Mouse (Mus musculus): ENCODE measurements at regions not wholly inside any gene's neighbourhood (a gene's known extent, or its start where the extent isn't known, plus 50 kb on each side); places are given as distances from the start of the nearest gene placed in this dataset.
A peak's percentile ranks its signal among the peaks of the same experiment; 100 is the strongest.

DNA sequence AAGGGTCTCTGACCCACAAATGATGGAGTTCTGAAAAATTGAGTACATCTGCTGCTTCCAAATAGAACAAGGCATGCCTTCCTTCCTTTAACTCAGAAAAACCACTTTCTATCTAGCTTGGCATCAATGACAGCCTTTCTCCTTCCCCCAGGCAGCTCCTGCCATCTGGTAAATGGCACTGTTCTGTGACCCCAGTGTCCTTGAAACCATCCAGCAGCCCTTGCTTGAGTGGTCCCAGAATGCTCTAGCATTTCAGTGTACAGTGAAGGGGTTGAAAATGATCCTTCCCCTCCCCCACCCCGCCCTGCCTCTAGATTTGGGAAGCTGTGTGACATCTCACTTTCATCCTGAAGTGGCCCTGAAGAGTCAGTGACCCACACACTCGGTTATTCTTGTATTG lies 152.3 kb downstream of the Gm9817 start:
- Histone ChIP-seq H3K27ac (no peak overlapping the region), H3K36me3 (replicated peaks) (no peaks in the 10 kb centered on the region), H3K4me2 (no peak overlapping the region), H3K9me3 (no peaks in the 10 kb centered on the region), H3K27me3 (peaks cover 2% of the 10 kb centered on the region), H3K4me3 (replicated peaks) (no peak overlapping the region), H3K4me1 (no peaks in the 10 kb centered on the region; the same call in 1 of the 2 replicates), H3K9ac (no peak overlapping the region)
- ATAC-seq (ENCODE audit: low FRiP score): no peak
- WGBS: 74% methylated on average over 2 of the region's 2 CpGs

DNA sequence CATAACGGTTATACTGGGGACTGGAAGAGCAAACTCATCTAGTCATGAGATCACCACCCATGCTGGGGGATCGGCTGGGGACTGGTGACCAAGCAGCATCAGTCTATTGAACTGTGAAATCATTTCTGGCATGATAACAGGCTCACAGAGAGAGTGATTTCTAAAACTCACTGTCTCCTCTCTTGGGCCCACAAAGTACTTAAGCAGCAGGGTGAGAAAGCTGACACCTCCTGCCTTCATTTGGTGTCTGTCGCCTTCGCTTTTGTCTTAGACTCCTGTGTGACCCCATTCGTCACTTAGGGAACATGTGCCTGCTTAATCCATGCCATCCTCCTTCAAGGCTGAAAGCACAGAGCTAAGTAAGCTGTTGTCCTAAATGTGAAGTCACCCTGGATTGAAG lies 154.3 kb upstream of the Mylip start:
- peaks cover 3% of the 10 kb centered on the region; the same call in 1 of the 2 replicates for H3K27me3 ChIP-seq
- no peaks in the 10 kb centered on the region for H3K9me3 ChIP-seq
- ATAC-seq (ENCODE audit: low FRiP score): no peak
- H3K36me3 ChIP-seq (replicated peaks): no peaks in the 10 kb centered on the region
- no peak overlapping the region for H3K9ac ChIP-seq
- H3K27ac ChIP-seq: no peak overlapping the region
- no peak overlapping the region for H3K4me2 ChIP-seq
- 61% methylated on average over 5 of the region's 5 CpGs for WGBS
- H3K4me1 ChIP-seq: peaks cover 5% of the 10 kb centered on the region
- H3K4me3 ChIP-seq (replicated peaks): no peak overlapping the region

DNA sequence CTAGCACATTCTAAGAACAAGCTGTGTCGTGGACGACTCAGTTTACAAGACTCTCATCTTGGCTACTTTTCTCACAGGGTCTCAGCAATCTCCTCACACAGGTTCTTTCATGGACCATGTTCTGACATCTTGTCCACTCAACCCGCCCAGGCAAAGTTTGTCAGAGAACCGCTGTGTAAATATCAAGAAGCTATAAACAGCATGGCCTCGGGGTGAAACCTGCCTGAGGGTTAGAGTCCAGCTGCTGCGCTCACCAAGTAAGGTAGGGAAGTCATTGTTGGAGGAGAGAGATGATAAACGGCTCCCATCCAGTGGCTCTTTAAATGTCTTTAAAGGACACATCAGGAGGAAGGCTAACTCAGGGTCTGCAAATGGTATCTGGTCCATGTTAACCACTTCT lies 151.3 kb upstream of the Mylip start:
- no peak for ATAC-seq (ENCODE audit: low FRiP score)
- Histone ChIP-seq H3K4me1 (peaks cover 7% of the 10 kb centered on the region), H3K9ac (no peak overlapping the region), H3K4me3 (replicated peaks) (no peak overlapping the region), H3K27me3 (peaks cover 3% of the 10 kb centered on the region; the same call in 1 of the 2 replicates), H3K36me3 (replicated peaks) (no peaks in the 10 kb centered on the region), H3K27ac (no peak overlapping the region), H3K4me2 (no peak overlapping the region), H3K9me3 (no peaks in the 10 kb centered on the region)
- 91% methylated on average over 7 of the region's 7 CpGs for WGBS

DNA sequence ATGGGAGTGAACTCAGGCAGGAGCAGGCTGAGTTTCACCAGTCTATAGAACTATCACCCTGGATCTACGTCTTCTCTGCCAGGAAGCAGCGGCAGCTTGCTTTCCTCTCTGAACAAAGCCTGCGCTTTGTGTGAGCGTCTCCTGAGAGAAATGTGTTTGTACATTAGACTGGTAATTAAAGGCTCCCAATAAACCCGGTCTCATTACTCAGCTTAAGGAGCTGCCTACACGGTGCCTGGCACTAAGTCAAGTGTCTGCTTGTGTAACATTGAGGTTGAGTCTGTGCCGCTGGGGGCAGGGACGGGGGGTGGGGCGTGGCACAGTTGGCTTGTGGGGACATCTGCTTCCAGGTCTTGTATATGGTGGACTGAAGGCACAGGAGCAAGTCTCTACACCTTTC lies 150.4 kb upstream of the Mylip start:
- no peak overlapping the region for H3K4me2 ChIP-seq
- ATAC-seq (ENCODE audit: low FRiP score): peak; percentile 57; the same call in 1 of the 2 replicates
- H3K9me3 ChIP-seq: no peaks in the 10 kb centered on the region
- H3K27me3 ChIP-seq: peaks cover 3% of the 10 kb centered on the region; the same call in 1 of the 2 replicates
- H3K4me1 ChIP-seq: peaks cover 7% of the 10 kb centered on the region
- H3K9ac ChIP-seq: no peak overlapping the region
- 0 out of 2 replicates have a peak overlapping the region, but pooled peaks have one; percentile 32 for H3K27ac ChIP-seq
- H3K4me3 ChIP-seq (replicated peaks): no peak overlapping the region
- WGBS: 57% methylated on average over 9 of the region's 9 CpGs
- no peaks in the 10 kb centered on the region for H3K36me3 ChIP-seq (replicated peaks)

DNA sequence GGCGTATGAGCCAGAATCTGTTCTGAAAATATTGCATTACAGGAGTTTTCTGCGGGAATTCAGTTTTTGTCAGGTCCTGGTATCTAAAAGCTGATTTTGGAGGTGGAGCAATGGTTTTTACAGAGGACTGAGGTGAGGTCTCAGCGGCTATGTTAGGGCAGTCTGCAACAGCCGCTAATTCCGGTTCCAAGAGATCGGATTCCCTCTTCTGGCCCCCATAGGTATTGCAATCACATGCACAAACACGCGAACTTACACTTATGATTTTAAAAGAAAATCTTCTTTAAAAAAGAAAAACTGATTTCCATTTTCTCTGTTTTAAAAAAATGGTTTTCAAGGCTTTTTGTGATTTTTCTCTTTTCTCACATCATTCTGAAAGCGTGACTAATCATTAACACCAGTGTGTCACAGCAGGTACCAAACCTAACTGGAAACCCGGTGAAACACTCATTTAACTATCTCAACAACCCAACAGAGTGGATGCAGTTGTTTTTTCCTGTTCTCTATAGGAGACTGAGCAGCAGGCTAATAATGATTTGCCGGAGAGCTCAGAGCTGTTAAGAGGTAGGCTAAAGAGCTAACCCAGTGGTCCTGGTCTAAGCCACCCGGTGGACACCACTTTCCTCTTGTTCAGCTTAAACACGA lies 149.4 kb upstream of the Mylip start:
- ATAC-seq (ENCODE audit: low FRiP score): no peak
- H3K9me3 ChIP-seq: no peaks in the 10 kb centered on the region
- no peak overlapping the region for H3K4me3 ChIP-seq (replicated peaks)
- H3K9ac ChIP-seq: no peak overlapping the region
- peaks cover 9% of the 10 kb centered on the region for H3K4me1 ChIP-seq
- H3K4me2 ChIP-seq: no peak overlapping the region
- H3K27ac ChIP-seq: no peak overlapping the region
- 0 out of 2 replicates have a peak, but pooled peaks cover 3% of the 10 kb centered on the region for H3K27me3 ChIP-seq
- no peaks in the 10 kb centered on the region for H3K36me3 ChIP-seq (replicated peaks)
- 82% methylated on average over 13 of the region's 13 CpGs for WGBS

DNA sequence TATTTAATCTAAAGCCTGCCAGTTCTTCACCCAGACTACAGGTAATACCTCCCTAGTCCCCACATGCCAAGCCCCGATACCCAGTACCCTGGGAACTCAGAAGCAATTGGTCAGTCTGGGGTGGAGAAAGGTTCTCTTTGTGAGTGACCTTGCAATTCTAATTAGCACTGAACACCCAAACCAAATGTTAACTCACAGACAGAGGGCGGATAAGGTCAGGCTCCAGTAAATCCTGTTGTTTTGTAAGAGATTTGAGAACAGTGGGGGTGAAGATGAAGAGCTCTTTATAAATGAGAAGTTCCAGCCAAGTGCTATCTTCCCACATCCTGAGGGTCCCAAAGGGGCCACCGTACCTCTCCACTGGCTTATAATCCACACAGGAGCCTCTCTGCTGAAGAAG lies 147.3 kb upstream of the Mylip start:
- Histone ChIP-seq H3K4me2 (no peak overlapping the region), H3K36me3 (replicated peaks) (no peaks in the 10 kb centered on the region), H3K4me3 (replicated peaks) (no peak overlapping the region), H3K9me3 (no peaks in the 10 kb centered on the region), H3K27me3 (0 out of 2 replicates have a peak, but pooled peaks cover 3% of the 10 kb centered on the region), H3K9ac (no peak overlapping the region), H3K27ac (no peak overlapping the region), H3K4me1 (peaks cover 10% of the 10 kb centered on the region; the same call in 1 of the 2 replicates)
- ATAC-seq (ENCODE audit: low FRiP score): no peak
- 40% methylated on average over 3 of the region's 3 CpGs for WGBS

DNA sequence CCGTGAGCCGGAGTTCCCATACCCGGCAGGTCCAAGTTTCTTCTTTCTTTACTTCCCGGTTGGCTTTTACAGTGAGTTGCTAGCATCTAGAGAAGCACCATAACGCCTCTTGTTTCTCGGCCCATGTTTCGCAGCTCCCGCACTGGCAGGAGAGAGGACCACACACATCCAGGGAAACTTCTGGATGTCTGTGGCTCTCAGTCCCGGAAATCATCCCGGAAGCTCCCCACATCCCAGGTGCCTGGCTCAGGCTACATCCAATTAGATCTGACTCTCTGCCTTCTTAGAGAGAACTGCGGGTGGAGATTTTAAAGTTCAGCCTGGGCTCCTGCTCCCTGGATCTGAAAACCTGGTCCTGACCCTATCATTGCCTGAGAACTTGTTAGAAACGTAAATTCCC lies 146.8 kb upstream of the Mylip start:
- Histone ChIP-seq H3K9ac (no peak overlapping the region), H3K27me3 (no peaks in the 10 kb centered on the region), H3K9me3 (no peaks in the 10 kb centered on the region), H3K27ac (no peak overlapping the region), H3K4me1 (peaks cover 10% of the 10 kb centered on the region; the same call in 1 of the 2 replicates), H3K4me2 (no peak overlapping the region), H3K4me3 (replicated peaks) (no peak overlapping the region), H3K36me3 (replicated peaks) (no peaks in the 10 kb centered on the region)
- ATAC-seq (ENCODE audit: low FRiP score): no peak
- WGBS: 79% methylated on average over 12 of the region's 12 CpGs

DNA sequence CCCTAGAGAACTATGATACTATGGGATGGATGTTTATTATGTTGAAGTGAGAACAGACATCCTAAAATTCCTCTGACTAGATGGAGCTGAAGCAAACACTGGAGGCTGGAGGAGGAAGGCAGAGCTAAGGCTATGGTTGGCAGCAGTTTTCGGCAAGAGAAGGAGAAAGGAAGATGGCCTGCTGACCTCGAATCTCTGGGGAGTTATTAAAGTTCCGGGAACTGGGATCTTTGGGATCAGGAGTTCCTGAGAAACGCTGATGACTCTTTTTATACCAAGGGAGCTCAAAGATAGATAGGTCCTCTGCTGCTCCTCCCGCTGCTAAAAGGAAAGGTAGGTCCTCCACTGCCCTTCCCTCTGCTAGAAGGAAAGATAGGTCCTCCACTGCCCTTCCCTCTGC lies 143.9 kb upstream of the Mylip start:
- peaks cover 12% of the 10 kb centered on the region for H3K4me1 ChIP-seq
- 75% methylated on average over 5 of the region's 5 CpGs for WGBS
- no peak overlapping the region for H3K4me2 ChIP-seq
- no peaks in the 10 kb centered on the region for H3K27me3 ChIP-seq
- H3K36me3 ChIP-seq (replicated peaks): no peaks in the 10 kb centered on the region
- H3K9me3 ChIP-seq: no peaks in the 10 kb centered on the region
- no peak for ATAC-seq (ENCODE audit: low FRiP score)
- H3K9ac ChIP-seq: no peak overlapping the region
- H3K27ac ChIP-seq: no peak overlapping the region
- H3K4me3 ChIP-seq (replicated peaks): no peak overlapping the region

DNA sequence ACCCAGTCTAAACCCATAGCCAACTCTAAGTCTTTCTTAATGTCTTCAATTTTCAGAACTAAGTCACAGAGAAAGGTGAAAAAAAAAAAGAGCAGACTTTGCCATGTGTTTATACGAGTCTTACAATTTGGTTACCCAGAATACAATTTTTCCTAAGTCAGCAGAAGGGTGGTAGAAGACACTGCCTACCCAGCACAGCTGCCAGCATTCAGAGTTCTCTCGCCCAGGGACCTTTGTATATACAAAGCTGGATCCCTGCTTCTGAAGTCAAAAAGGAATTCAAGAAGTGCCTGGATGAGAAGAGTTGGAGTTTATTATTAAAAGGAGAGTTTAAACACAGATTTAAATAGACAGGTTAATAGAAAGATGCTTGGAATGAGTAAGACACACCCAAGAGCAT lies 143.2 kb upstream of the Mylip start:
- Histone ChIP-seq H3K27me3 (no peaks in the 10 kb centered on the region), H3K4me3 (replicated peaks) (no peak overlapping the region), H3K27ac (no peak overlapping the region), H3K9ac (no peak overlapping the region), H3K4me2 (no peak overlapping the region), H3K4me1 (peaks cover 12% of the 10 kb centered on the region), H3K9me3 (no peaks in the 10 kb centered on the region), H3K36me3 (replicated peaks) (no peaks in the 10 kb centered on the region)
- WGBS: 72% methylated on average over 2 of the region's 2 CpGs
- no peak for ATAC-seq (ENCODE audit: low FRiP score)

DNA sequence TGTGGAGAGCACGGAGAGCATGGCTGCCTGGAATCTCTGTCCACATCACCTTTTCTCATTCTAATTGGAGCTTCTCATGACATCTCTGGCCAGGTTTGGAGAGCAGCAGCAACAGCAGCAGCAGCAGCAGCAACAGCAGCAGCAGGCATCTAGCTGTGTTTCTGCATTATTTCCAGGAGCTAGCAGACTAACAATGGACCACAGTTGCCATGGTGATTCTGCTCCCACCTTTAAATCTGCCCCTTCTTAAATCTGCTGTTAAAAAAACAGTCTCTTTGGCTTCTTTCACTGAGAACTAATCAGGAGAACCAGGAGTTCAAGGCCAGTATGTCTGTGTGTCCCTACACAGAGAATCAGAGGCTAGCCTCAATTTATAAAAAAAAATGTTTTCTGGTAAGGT lies 139.5 kb upstream of the Mylip start:
- H3K27ac ChIP-seq: no peak overlapping the region
- H3K9me3 ChIP-seq: no peaks in the 10 kb centered on the region
- no peak overlapping the region for H3K4me3 ChIP-seq (replicated peaks)
- no peak overlapping the region for H3K9ac ChIP-seq
- WGBS: 25% methylated on average over 1 of the region's 1 CpGs
- no peak for ATAC-seq (ENCODE audit: low FRiP score)
- H3K36me3 ChIP-seq (replicated peaks): no peaks in the 10 kb centered on the region
- no peaks in the 10 kb centered on the region for H3K27me3 ChIP-seq
- H3K4me2 ChIP-seq: no peak overlapping the region
- H3K4me1 ChIP-seq: peaks cover 9% of the 10 kb centered on the region

DNA sequence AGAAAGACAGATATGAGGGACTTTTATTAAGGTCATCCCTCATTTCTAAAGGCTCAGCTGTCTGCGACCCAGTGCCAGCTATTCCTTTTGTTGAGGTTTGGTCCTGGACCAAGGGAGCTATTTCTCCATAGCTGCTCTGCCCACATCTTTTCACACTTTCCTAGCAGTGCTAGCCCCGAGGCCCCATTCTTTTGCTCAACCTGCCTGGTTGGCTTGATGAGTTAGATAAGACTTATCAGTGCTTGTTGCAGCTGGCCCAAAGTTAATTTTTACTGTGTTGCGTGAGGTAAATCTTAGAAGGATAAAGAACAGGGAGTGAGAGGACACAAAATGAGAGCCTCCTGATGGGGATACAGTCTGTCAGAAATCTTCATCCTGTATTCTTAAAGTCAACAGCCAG lies 138.5 kb upstream of the Mylip start:
- Histone ChIP-seq H3K4me2 (no peak overlapping the region), H3K27ac (no peak overlapping the region), H3K4me1 (peaks cover 7% of the 10 kb centered on the region), H3K9me3 (no peaks in the 10 kb centered on the region), H3K9ac (no peak overlapping the region), H3K4me3 (replicated peaks) (no peak overlapping the region), H3K27me3 (no peaks in the 10 kb centered on the region), H3K36me3 (replicated peaks) (no peaks in the 10 kb centered on the region)
- no peak for ATAC-seq (ENCODE audit: low FRiP score)
- WGBS: 81% methylated on average over 3 of the region's 3 CpGs

DNA sequence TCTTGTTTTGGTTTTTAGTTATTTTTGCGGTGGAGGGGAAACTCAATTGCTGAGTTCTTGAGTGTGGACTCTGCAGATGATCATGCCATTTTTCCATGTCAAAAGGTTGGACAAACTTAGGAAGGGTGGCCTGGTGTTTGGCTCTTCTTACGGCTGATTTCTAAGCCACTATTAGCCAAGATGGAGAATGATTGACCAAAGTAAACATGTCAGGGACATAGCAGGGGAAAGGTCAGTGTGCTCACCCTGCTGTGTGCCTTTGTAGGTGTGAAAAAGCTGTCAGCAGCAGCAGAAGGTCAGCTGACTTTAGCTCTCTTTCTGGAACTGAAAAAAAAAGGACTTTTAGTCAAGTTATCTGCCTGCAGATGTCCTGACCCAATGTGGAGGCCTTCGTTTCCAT lies 137.4 kb upstream of the Mylip start:
- no peak overlapping the region for H3K9ac ChIP-seq
- no peaks in the 10 kb centered on the region for H3K9me3 ChIP-seq
- no peak for ATAC-seq (ENCODE audit: low FRiP score)
- no peak overlapping the region for H3K27ac ChIP-seq
- H3K4me2 ChIP-seq: no peak overlapping the region
- peaks cover 7% of the 10 kb centered on the region for H3K4me1 ChIP-seq
- no peak overlapping the region for H3K4me3 ChIP-seq (replicated peaks)
- no peaks in the 10 kb centered on the region for H3K36me3 ChIP-seq (replicated peaks)
- no peaks in the 10 kb centered on the region for H3K27me3 ChIP-seq
- WGBS: 86% methylated on average over 3 of the region's 3 CpGs

DNA sequence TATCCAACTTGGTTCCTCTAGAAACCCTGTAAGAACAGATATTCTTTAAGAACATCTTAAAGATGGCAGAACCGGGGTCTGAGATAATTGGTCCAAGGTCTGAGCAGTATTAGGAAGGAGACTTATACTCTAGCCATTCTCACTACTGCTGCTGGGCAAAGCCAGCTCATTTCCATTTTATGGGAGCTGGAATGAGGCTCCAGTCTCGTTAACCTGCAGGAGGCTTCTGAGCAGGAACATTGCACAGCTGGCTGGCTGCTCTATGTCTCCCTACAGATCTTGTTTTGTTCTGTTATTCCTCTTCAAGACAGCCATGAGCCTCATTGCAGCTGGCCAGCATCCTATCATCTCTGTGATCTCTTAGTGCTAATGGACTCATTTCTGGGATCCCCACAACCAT lies 136.3 kb upstream of the Mylip start:
- no peak for ATAC-seq (ENCODE audit: low FRiP score)
- H3K4me2 ChIP-seq: no peak overlapping the region
- H3K36me3 ChIP-seq (replicated peaks): no peaks in the 10 kb centered on the region
- H3K9me3 ChIP-seq: no peaks in the 10 kb centered on the region
- H3K4me1 ChIP-seq: peaks cover 7% of the 10 kb centered on the region
- 55% methylated on average over 2 of the region's 2 CpGs for WGBS
- no peaks in the 10 kb centered on the region for H3K27me3 ChIP-seq
- no peak overlapping the region for H3K4me3 ChIP-seq (replicated peaks)
- H3K27ac ChIP-seq: no peak overlapping the region
- H3K9ac ChIP-seq: no peak overlapping the region

Measured in forebrain, embryonic 12.5 days (tissue).